Mouse (Mus musculus) brain, embryonic 14.5 days (tissue): ENCODE measurements around the gene Hes1.

Source experiments
- CTCF ChIP-seq: fragments of 200-500 bp; IDR thresholded peaks from 2 replicates; pipeline ENCODE4 v1.5.1; 2012; ENCODE audit warnings: inconsistent platforms, mild to moderate bottlenecking, moderate library complexity, borderline replicate concordance; ENCODE audit not compliant: insufficient read depth, insufficient read length; ENCODE audit errors: extremely low read depth
- POLR2A ChIP-seq: fragments of 200-500 bp; IDR thresholded peaks from 2 replicates; pipeline ENCODE4 v1.6.1; 2012; ENCODE audit warnings: mild to moderate bottlenecking, inconsistent platforms, borderline replicate concordance; ENCODE audit not compliant: poor library complexity, insufficient read depth, insufficient read length, severe bottlenecking; ENCODE audit errors: extremely low read depth

DNA sequence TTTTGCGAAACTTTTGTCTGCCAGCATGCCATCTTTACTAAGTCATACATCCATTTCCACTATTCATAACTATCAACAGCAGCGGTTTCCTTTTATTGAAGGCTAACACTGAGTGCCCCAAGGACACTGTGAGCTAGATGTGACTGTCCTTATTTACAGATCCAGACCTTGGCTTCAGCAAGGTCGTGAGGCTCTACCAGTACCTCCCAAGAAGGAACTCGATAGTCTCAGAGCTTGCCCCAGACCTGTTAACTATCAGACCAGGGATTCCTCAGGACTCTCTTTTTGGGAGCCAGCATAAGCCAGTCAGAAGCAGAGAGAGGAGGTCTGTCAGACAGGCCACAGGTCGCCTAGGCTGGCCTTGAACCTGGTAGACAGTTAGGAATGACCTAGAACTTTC lies 24.5 kb downstream of the Hes1 start:
- no peak for TF ChIP-seq CTCF
- TF ChIP-seq POLR2A = no peak
